Mouse (Mus musculus) CH12.LX (cell line): ENCODE results near the gene Psmd5. TPM values are rescaled to one million over a fixed set of nuclear protein-coding genes. Genes with fewer than 3 reads are reported as not detected.
A peak's percentile ranks its signal among the peaks of the same experiment; 100 is the strongest.
"Not testable (repeated sequence)": the region's sequence is repeated elsewhere in the genome, so short reads cannot be mapped to it uniquely, and the experiment has no call there.

Experiments used
- DNase-seq: peaks from one replicate; pipeline ENCODE4 v3.0.0-alpha.2; 2013; ENCODE audit errors: extremely low read depth
- H3K27ac ChIP-seq: 2 replicates; pipeline ENCODE4 v1.5.1; 2012; ENCODE audit warnings: low read depth, mild to moderate bottlenecking, control low read depth, moderate library complexity; ENCODE audit not compliant: insufficient read depth
- H3K27me3 ChIP-seq: replicated peaks from 2 replicates; pipeline ENCODE3; 2012; ENCODE audit warnings: inconsistent platforms
- H3K36me3 ChIP-seq, 2 experiments: replicated peaks in 1 of 2; 2 replicates each; pipeline versions ENCODE3 to v1.6.1; 2012; ENCODE audit warnings: inconsistent platforms in 1 of 2, low read length in 1 of 2, mild to moderate bottlenecking in 1 of 2, mixed read lengths in 1 of 2, moderate library complexity in 1 of 2; ENCODE audit not compliant: control insufficient read depth in 1 of 2, insufficient read depth in 1 of 2
- H3K4me1 ChIP-seq, 2 experiments: 2 replicates each; pipeline ENCODE4 v1.6.1; 2012; ENCODE audit warnings: inconsistent platforms in 1 of 2, moderate library complexity in 1 of 2; ENCODE audit not compliant: insufficient read depth in 2 of 2, control insufficient read depth in 1 of 2
- H3K4me2 ChIP-seq: 2 replicates; pipeline ENCODE4 v1.6.1; 2012; ENCODE audit warnings: low read depth, mild to moderate bottlenecking, control low read depth; ENCODE audit not compliant: poor library complexity, insufficient read depth, severe bottlenecking
- H3K4me3 ChIP-seq, 3 experiments: fragments of 150-350 bp in 1 of 3; sonication (generic) in 1 of 3; replicated peaks in 1 of 3; 2 replicates each; pipeline versions ENCODE3 to v1.5.1; 2011 to 2012; ENCODE audit warnings: low read depth in 2 of 3, low read length in 2 of 3, mild to moderate bottlenecking in 2 of 3, moderate library complexity in 2 of 3, control low read depth in 1 of 3, improper control_type of control experiment in 1 of 3, inconsistent platforms in 1 of 3, mixed read lengths in 1 of 3; ENCODE audit not compliant: poor library complexity in 1 of 3
- H3K79me2 ChIP-seq: replicated peaks from 2 replicates; pipeline ENCODE4 v1.6.1; 2012; ENCODE audit warnings: mild to moderate bottlenecking, moderate library complexity; ENCODE audit not compliant: control insufficient read depth, poor library complexity, insufficient read depth, severe bottlenecking; ENCODE audit errors: extremely low read depth
- H3K9ac ChIP-seq: 2 replicates; pipeline ENCODE4 v1.6.1; 2012; ENCODE audit warnings: low read depth, mild to moderate bottlenecking, control low read depth, moderate library complexity; ENCODE audit not compliant: insufficient read depth
- H3K9me3 ChIP-seq: replicated peaks from 2 replicates; pipeline ENCODE3; 2012; ENCODE audit warnings: low read length, inconsistent platforms, mixed read lengths
- BHLHE40 ChIP-seq: IDR thresholded peaks from 2 replicates; pipeline ENCODE4 v1.6.1; 2011; ENCODE audit warnings: mild to moderate bottlenecking, low read depth, low read length, improper control_type of control experiment
- CHD1 ChIP-seq: IDR thresholded peaks from 2 replicates; pipeline ENCODE4 v1.6.1; 2012; ENCODE audit warnings: low read depth, low read length, improper control_type of control experiment, inconsistent platforms
- CHD2 ChIP-seq: IDR thresholded peaks from 2 replicates; pipeline ENCODE4 v1.6.1; 2011; ENCODE audit warnings: low read length, improper control_type of control experiment
- CTCF ChIP-seq, 2 experiments: IDR thresholded peaks in 1 of 2; conservative IDR thresholded peaks in 1 of 2; 2 replicates each; pipeline ENCODE4 v1.5.1; 2011 to 2012; ENCODE audit warnings: low read depth in 2 of 2, low read length in 2 of 2, improper control_type of control experiment in 1 of 2, inconsistent platforms in 1 of 2, mild to moderate bottlenecking in 1 of 2, moderate library complexity in 1 of 2
- ELF1 ChIP-seq: IDR thresholded peaks from 2 replicates; pipeline ENCODE4 v1.6.1; 2014; ENCODE audit warnings: low read depth, mild to moderate bottlenecking, inconsistent platforms, low read length, improper control_type of control experiment
- EP300 ChIP-seq: IDR thresholded peaks from 2 replicates; pipeline ENCODE4 v1.6.1; 2011; ENCODE audit warnings: low read length, improper control_type of control experiment
- ETS1 ChIP-seq: conservative IDR thresholded peaks from 2 replicates; pipeline ENCODE4 v1.6.1; 2012; ENCODE audit warnings: low read depth, mild to moderate bottlenecking, inconsistent platforms, low read length, improper control_type of control experiment, moderate library complexity
- HCFC1 ChIP-seq: IDR thresholded peaks from 2 replicates; pipeline ENCODE4 v1.6.1; 2012; ENCODE audit warnings: low read depth, mild to moderate bottlenecking, inconsistent platforms, low read length, improper control_type of control experiment
- IRF4 ChIP-seq: IDR thresholded peaks from 2 replicates; pipeline ENCODE4 v1.6.1; 2014; ENCODE audit warnings: low read depth, mild to moderate bottlenecking, inconsistent platforms, low read length, improper control_type of control experiment
- JUN ChIP-seq: IDR thresholded peaks from 2 replicates; pipeline ENCODE4 v1.6.1; 2011; ENCODE audit warnings: low read depth, mild to moderate bottlenecking, low read length, improper control_type of control experiment, moderate library complexity; ENCODE audit not compliant: insufficient read depth
- MAX ChIP-seq: IDR thresholded peaks from 2 replicates; pipeline ENCODE4 v1.6.1; 2011; ENCODE audit warnings: low read length, improper control_type of control experiment
- MEF2A ChIP-seq: IDR thresholded peaks from 2 replicates; pipeline ENCODE4 v1.6.1; 2014; ENCODE audit warnings: low read depth, mild to moderate bottlenecking, inconsistent platforms, low read length, improper control_type of control experiment, borderline replicate concordance
- MXI1 ChIP-seq: IDR thresholded peaks from 2 replicates; pipeline ENCODE4 v1.6.1; 2011; ENCODE audit warnings: mild to moderate bottlenecking, low read depth, low read length, improper control_type of control experiment
- MYC ChIP-seq: IDR thresholded peaks from 2 replicates; pipeline ENCODE4 v1.6.1; 2011; ENCODE audit warnings: low read depth, mild to moderate bottlenecking, improper control_type of control experiment, low read length
- NELFE ChIP-seq: IDR thresholded peaks from 2 replicates; pipeline ENCODE4 v1.6.1; 2011; ENCODE audit warnings: low read depth, low read length, improper control_type of control experiment
- PAX5 ChIP-seq: IDR thresholded peaks from 2 replicates; pipeline ENCODE4 v1.6.1; 2012; ENCODE audit warnings: low read length, inconsistent platforms, mixed read lengths
- POLR2AphosphoS2 ChIP-seq: IDR thresholded peaks from 2 replicates; pipeline ENCODE4 v1.6.1; 2011; ENCODE audit warnings: low read depth, low read length, improper control_type of control experiment
- RAD21 ChIP-seq: IDR thresholded peaks from 2 replicates; pipeline ENCODE4 v1.6.1; 2011; ENCODE audit warnings: low read depth, mild to moderate bottlenecking, low read length, improper control_type of control experiment, moderate library complexity
- SIN3A ChIP-seq: IDR thresholded peaks from 2 replicates; pipeline ENCODE4 v1.6.1; 2012; ENCODE audit warnings: low read length, improper control_type of control experiment, inconsistent platforms
- SMC3 ChIP-seq: IDR thresholded peaks from 2 replicates; pipeline ENCODE4 v1.6.1; 2011; ENCODE audit warnings: low read depth, low read length, improper control_type of control experiment
- TCF12 ChIP-seq: IDR thresholded peaks from 2 replicates; pipeline ENCODE4 v1.6.1; 2014; ENCODE audit warnings: low read depth, mild to moderate bottlenecking, inconsistent platforms, low read length, improper control_type of control experiment
- USF1 ChIP-seq: IDR thresholded peaks from 2 replicates; pipeline ENCODE4 v1.6.1; 2014; ENCODE audit warnings: low read depth, mild to moderate bottlenecking, inconsistent platforms, low read length, improper control_type of control experiment
- USF2 ChIP-seq: conservative IDR thresholded peaks from 2 replicates; pipeline ENCODE4 v1.6.1; 2011; ENCODE audit warnings: low read depth, low read length, improper control_type of control experiment
- ZC3H11A ChIP-seq: IDR thresholded peaks from 2 replicates; pipeline ENCODE4 v1.6.1; 2012; ENCODE audit warnings: low read depth, mild to moderate bottlenecking, inconsistent platforms, low read length, improper control_type of control experiment
- ZKSCAN1 ChIP-seq: IDR thresholded peaks from 2 replicates; pipeline ENCODE4 v1.6.1; 2012; ENCODE audit warnings: low read depth, inconsistent platforms, low read length, improper control_type of control experiment, borderline replicate concordance
- ZMIZ1 ChIP-seq: IDR thresholded peaks from 2 replicates; pipeline ENCODE4 v1.6.1; 2012; ENCODE audit warnings: low read depth, mild to moderate bottlenecking, inconsistent platforms, low read length, improper control_type of control experiment
- ZNF384 ChIP-seq: IDR thresholded peaks from 2 replicates; pipeline ENCODE4 v1.6.1; 2012; ENCODE audit warnings: low read depth, low read length, improper control_type of control experiment, inconsistent platforms
- dilution Hi-C: fragments of 300-500 bp; cut with MboI; formaldehyde crosslinking; loops from 2 replicates; pipeline ENCODE4 v1.14.3; 2020; ENCODE audit warnings: low sequenced_read_pairs; ENCODE audit not compliant: extremely low pct_unique_long_range_greater_than_20kb, extremely low pct_ligation_motif_present
- in situ Hi-C: fragments of 300-500 bp; cut with MboI; formaldehyde crosslinking; loops from 3 replicates; pipeline ENCODE4 v1.14.3; 2019; ENCODE audit warnings: low sequenced_read_pairs, low pct_ligation_motif_present, low pct_unique_long_range_greater_than_20kb, mixed read lengths
- polyA plus RNA-seq: library from polyadenylated mRNA; unstranded; fragments of >175 nt; gene quantifications from 2 replicates; pipeline ENCODE4 v1.2.1, GENCODE M21; 2012; ENCODE audit warnings: low read depth; ENCODE audit not compliant: insufficient read length
- total RNA-seq, 2 experiments: library from RNA; depleted of rRNA; stranded (reverse); fragments of 300-350 nt in 1 of 2; fragments of >200 nt in 1 of 2; gene quantifications; 2 replicates each; pipeline ENCODE4 v1.2.3; 2012 to 2014

The Psmd5 gene
- total and polyA plus RNA-seq, 3 experiments: 27.9 to 81.9 (median 81.2) TPM

DNA sequence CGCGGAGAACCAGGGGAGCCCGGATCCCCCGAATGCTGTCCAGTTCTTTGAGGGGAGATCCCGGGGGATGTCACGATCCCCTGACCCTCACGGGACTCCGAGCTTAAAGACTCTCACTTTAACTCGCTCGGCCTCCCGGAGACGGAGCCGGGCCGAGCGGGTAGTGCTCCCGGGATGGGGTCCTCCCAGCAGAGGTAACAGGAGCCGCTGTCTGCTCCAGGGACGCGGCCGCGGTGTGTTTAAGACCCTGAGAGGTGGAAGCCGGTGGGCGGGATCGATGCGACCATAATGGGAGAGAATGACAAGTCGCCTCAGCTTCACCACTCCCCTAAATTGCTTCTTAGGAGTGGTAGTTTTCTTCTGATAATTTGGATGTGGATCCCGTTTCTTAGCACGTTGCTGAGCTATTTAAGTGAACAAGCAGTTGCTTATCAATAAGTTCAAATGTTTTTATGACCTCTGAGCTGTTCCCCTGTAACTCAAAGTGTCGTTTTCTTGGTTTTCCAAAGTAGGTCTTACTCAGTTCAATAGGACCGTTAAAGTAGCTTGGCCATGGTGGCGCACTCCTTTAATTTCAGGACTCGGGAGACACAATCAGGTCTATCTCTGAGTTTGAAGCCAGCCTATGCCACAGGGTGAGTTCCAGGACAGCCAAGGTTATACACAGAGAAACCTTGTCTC, 72.1 kb downstream of the Psmd5 start:
- Histone ChIP-seq H3K4me1 (peaks cover 3 to 53% of the 10 kb centered on the region in 2 experiments), H3K4me3 (peak overlapping the region; percentile 62 to 78 (median 64)), H3K4me2 (peak overlapping the region; percentile 57), H3K79me2 (peaks cover 48% of the 10 kb centered on the region), H3K36me3 (peaks cover 12 to 35% of the 10 kb centered on the region in 2 experiments), H3K27ac (peak overlapping the region; percentile 77), H3K9ac (peak overlapping the region; percentile 98)
- dilution Hi-C loops, H3K9me3 ChIP-seq, in situ Hi-C loops, H3K27me3 ChIP-seq, DNase-seq: not testable (repeated sequence)
- TF ChIP-seq SIN3A: 0 out of 2 replicates have a peak, but pooled peaks have one; percentile 7
- TF ChIP-seq CTCF (conservative IDR thresholded peaks at IDR 0.05 in 1 of 2, IDR thresholded peaks at IDR 0.05 in 1 of 2; ENCODE audit: low read depth in 2 of 2, low read length in 2 of 2): peak in 1 of 2 experiments; percentile 13; a peak in 1 of 4 replicates
- peak; percentile 70; the same call in 1 of the 2 replicates for TF ChIP-seq CHD1

DNA sequence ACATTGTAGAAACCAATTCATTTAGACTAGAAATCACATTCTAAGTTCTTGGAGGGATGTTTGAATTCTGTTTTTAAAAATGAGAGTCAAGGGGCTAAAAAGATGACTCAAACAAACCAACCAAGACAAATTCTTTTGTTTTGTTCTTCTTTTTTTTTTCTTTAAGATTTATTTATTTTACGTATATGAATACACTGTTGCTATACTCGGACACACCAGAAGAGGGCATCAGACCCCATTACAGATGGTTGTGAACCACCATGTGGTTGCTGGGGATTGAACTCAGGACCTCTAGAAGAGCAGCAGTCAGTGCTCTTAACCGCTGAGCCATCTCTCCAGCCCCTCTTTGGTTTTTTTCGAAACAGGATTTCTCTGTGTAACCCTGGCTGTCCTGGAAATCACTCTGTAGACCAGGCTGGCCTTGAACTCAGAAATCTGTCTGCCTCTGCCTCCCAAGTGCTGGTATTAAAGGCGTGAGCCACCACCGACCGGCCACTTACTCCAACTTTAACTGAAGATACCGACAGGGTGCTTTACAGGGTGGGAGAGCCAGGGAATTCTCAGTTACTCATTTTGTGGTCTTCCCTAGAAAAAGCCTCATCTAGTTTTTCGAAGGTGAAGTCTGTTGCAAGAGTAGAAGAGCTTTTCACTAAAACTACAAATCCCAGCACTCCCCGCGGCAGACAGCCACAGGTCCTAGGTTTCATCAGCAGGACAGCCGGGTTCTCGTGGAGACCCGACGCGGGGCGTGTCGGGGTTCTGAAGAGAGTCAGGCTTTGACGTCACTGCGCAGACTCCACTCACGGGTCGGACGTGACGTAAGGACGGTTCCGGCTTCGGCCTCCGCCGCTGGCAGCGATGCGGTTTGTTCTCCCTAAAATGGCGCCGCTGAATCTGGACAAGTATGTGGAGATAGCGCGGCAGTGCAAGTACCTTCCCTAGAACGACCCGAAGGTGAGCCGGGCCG, 73.0 kb downstream of the Psmd5 start:
- peaks cover 3 to 46% of the 10 kb centered on the region in 2 experiments for H3K4me1 ChIP-seq
- dilution Hi-C loops: no loop called here
- H3K79me2 ChIP-seq: peaks cover 40% of the 10 kb centered on the region
- H3K4me2 ChIP-seq: 0 out of 2 replicates have a peak overlapping the region, but pooled peaks have one; percentile 22
- H3K9ac ChIP-seq: peak overlapping the region; percentile 98
- peak; percentile 99 for DNase-seq
- H3K27me3 ChIP-seq: no peaks in the 10 kb centered on the region
- peak overlapping the region; percentile 62 to 78 (median 64) for H3K4me3 ChIP-seq
- H3K27ac ChIP-seq: peak overlapping the region; percentile 85
- peaks cover 11 to 33% of the 10 kb centered on the region in 2 experiments for H3K36me3 ChIP-seq
- H3K9me3 ChIP-seq: no peaks in the 10 kb centered on the region
- in situ Hi-C loops: no loop called here
- TF ChIP-seq ZC3H11A (no peak), CHD1 (no peak), PAX5 (no peak), MYC (peak; percentile 91), CTCF (conservative IDR thresholded peaks at IDR 0.05 in 1 of 2, IDR thresholded peaks at IDR 0.05 in 1 of 2; ENCODE audit: low read depth in 2 of 2, low read length in 2 of 2) (peak; percentile 35 to 52; a peak in 2 of 4 replicates), ELF1 (peak; percentile 86), BHLHE40 (peak; percentile 87), IRF4 (peak; percentile 70), MEF2A (0 out of 2 replicates have a peak, but pooled peaks have one; percentile 61), TCF12 (peak; percentile 62), RAD21 (no peak; the same call in 1 of the 2 replicates), USF2 (no peak), EP300 (no peak), MXI1 (peak; percentile 81; the same call in 1 of the 2 replicates), ETS1 (peak; percentile 71), SMC3 (no peak), JUN (no peak), CHD2 (peak; percentile 59; the same call in 1 of the 2 replicates), HCFC1 (peak; percentile 97), SIN3A (peak; percentile 87), MAX (peak; percentile 84), NELFE (peak; percentile 89), ZMIZ1 (peak; percentile 92), USF1 (no peak), ZKSCAN1 (no peak), POLR2AphosphoS2 (peak; percentile 86; the same call in 1 of the 2 replicates), ZNF384 (no peak)
